Mouse (Mus musculus) heart, postnatal 0 days (tissue): ENCODE data around the gene Lhfpl2.

Source experiments
- CTCF ChIP-seq: IDR thresholded peaks from 2 replicates; pipeline ENCODE4 v1.5.1; 2016; ENCODE audit warnings: antibody characterized with exemption, control low read depth, low read depth
- EP300 ChIP-seq: IDR thresholded peaks from 2 replicates; pipeline ENCODE4 v1.6.1; 2016; ENCODE audit warnings: antibody characterized with exemption, low read depth

DNA sequence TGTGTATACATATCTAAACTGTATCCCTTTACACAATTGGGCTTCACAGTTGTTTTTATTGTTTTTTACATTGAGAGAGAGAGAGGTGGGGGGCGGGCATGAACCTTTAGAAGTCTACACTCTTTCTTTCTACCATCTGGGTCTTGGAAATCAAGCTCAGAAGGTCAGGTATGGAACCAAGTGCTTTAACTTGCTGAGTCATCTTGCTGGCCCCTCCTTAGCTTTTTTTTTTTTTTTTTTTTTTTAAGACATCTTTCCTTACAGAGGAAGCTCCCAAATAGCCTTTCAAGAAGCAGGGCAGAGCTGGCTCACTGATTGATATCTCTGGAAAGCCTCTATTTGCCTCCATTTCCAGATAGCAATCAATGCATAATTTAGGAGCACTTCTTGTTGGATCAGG, 10.7 kb downstream of the Lhfpl2 start:
- TF ChIP-seq EP300 (no peak), CTCF (no peak)
